Mouse (Mus musculus) neural tube, embryonic 15.5 days (tissue): ENCODE measurements around the gene Bace1. TPM values are rescaled to one million over a fixed set of nuclear protein-coding genes. Genes with fewer than 3 reads are reported as not detected.
A peak's percentile ranks its signal among the peaks of the same experiment; 100 is the strongest.
"Not testable (repeated sequence)": the region's sequence is repeated elsewhere in the genome, so short reads cannot be mapped to it uniquely, and the experiment has no call there.

ENCODE experiments used
- ATAC-seq: fragments of 200-750 bp; cut with Nextera tagmentation; 2 replicates; pipeline ENCODE4 v1.8.0; 2017; ENCODE audit warnings: mild to moderate bottlenecking, moderate TSS enrichment, moderate library complexity; ENCODE audit not compliant: low FRiP score
- H3K27ac ChIP-seq: fragments of 300-500 bp; sonication (generic); replicated peaks from 2 replicates; pipeline ENCODE4 v1.5.1; 2015; ENCODE audit warnings: mild to moderate bottlenecking, inconsistent platforms
- H3K27me3 ChIP-seq: fragments of 300-500 bp; sonication (generic); replicated peaks from 2 replicates; pipeline ENCODE4 v1.6.1; 2015; ENCODE audit warnings: inconsistent platforms
- H3K36me3 ChIP-seq: fragments of 300-500 bp; sonication (generic); 2 replicates; pipeline ENCODE4 v1.6.1; 2015; ENCODE audit warnings: inconsistent platforms
- H3K4me1 ChIP-seq: fragments of 300-500 bp; sonication (generic); 2 replicates; pipeline ENCODE4 v1.6.1; 2015; ENCODE audit warnings: inconsistent platforms
- H3K4me2 ChIP-seq: fragments of 300-500 bp; sonication (generic); 2 replicates; pipeline ENCODE4 v1.6.1; 2015; ENCODE audit warnings: inconsistent platforms, mild to moderate bottlenecking, moderate library complexity
- H3K4me3 ChIP-seq: fragments of 300-500 bp; sonication (generic); replicated peaks from 2 replicates; pipeline ENCODE4 v1.5.1; 2015; ENCODE audit warnings: mild to moderate bottlenecking, inconsistent platforms
- H3K9ac ChIP-seq: fragments of 300-500 bp; sonication (generic); replicated peaks from 2 replicates; pipeline ENCODE4 v1.6.1; 2015; ENCODE audit warnings: mild to moderate bottlenecking, inconsistent platforms
- H3K9me3 ChIP-seq: fragments of 300-500 bp; sonication (generic); replicated peaks from 2 replicates; pipeline ENCODE4 v1.6.1; 2016; ENCODE audit warnings: inconsistent platforms
- WGBS: fragments of 180-500 bp; shearing (Covaris S2); methylation state at CpG from one replicate; pipeline ENCODE4 v1.1.7; 2015; ENCODE audit warnings: mixed read lengths; 5-methylcytosine and 5-hydroxymethylcytosine counted together
- polyA plus RNA-seq: library from polyadenylated mRNA; unstranded; fragments of >200 nt; fragmentation: Nextera tagmentation; extraction: Ambion mirVana; gene quantifications from 2 replicates; pipeline ENCODE4 v1.2.1, GENCODE M21; 2015

Gene Bace1
- polyA plus RNA-seq, 1 experiment from 2014 or later, result 49.3 TPM

- Histone ChIP-seq H3K27ac (peak overlapping the region; percentile 82), H3K27me3 (no peaks in the 10 kb centered on the region), H3K9ac (peak overlapping the region; percentile 97), H3K4me3 (peak overlapping the region; percentile 93), H3K9me3 (no peaks in the 10 kb centered on the region), H3K36me3 (0 out of 2 replicates have a peak, but pooled peaks cover 2% of the 10 kb centered on the region), H3K4me2 (peak overlapping the region; percentile 96), H3K4me1 (peaks cover 45% of the 10 kb centered on the region)
- peak; percentile 39; the same call in 1 of the 2 replicates for ATAC-seq
- 16% methylated on average over 16 of the region's 17 CpGs for WGBS
Observed at GRCm38 (mm10) chr9:45839139-45839981, 980 bp downstream of the Bace1 start.

DNA sequence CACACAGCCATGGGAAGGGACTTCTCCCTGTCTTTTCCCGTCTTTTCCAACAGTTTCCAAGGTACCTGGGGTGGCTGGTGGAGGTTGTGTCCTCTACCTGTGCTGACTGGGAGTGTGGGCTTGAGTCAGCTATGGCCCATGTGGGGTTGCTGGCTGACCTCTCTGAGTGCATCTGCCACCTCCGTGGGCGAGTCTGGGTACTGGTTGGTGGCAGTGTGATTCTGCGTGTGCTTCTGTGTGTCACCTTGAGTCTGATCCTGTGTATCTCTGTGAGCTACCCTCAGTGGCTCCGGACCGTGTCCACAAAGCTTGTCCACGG lies 1.6 kb downstream of the Bace1 start:
- ATAC-seq, result no peak

DNA sequence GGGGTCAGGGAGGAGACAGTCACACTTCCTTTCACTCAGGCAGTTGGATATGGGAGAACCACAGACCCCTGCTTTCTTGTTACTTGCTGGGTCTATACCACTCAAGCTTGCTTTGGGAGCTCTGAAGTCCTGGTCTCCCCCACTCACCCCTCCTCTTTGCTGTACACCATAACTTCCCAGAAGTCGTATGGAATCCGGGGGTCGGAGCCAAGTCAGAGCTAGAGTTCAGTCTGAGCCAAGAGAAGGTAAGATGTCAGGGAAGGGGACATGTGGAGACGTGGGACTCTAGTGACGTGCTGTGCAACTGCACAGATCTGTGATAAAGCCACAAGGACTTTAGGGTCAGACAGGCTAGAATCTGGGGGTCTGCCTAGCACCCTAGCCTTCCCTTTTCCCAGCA lies 2.0 kb downstream of the Bace1 start:
- H3K27ac ChIP-seq, result no peak overlapping the region
- WGBS, result 71% methylated on average over 5 of the region's 5 CpGs
- no peaks in the 10 kb centered on the region for H3K9me3 ChIP-seq
- H3K9ac ChIP-seq, result peak overlapping the region; percentile 97; the same call in 1 of the 2 replicates
- H3K27me3 ChIP-seq, result no peaks in the 10 kb centered on the region
- H3K4me2 ChIP-seq, result peak overlapping the region; percentile 96
- no peak for ATAC-seq
- peak overlapping the region; percentile 93 for H3K4me3 ChIP-seq
- 0 out of 2 replicates have a peak, but pooled peaks cover 2% of the 10 kb centered on the region for H3K36me3 ChIP-seq
- H3K4me1 ChIP-seq, result peaks cover 45% of the 10 kb centered on the region

More for the DNA sequence above, 1.6 kb downstream of the Bace1 start:
- WGBS, result 77% methylated on average over 7 of the region's 7 CpGs
- Histone ChIP-seq H3K27me3 (no peaks in the 10 kb centered on the region), H3K9ac (peak overlapping the region; percentile 97), H3K9me3 (no peaks in the 10 kb centered on the region), H3K4me3 (peak overlapping the region; percentile 93), H3K27ac (no peak overlapping the region), H3K36me3 (0 out of 2 replicates have a peak, but pooled peaks cover 2% of the 10 kb centered on the region), H3K4me2 (peak overlapping the region; percentile 96), H3K4me1 (peaks cover 45% of the 10 kb centered on the region)

GRCm38 (mm10) chr9:45841458-45841857 lies 3.1 kb downstream of the Bace1 start:
- Histone ChIP-seq H3K27ac (no peak overlapping the region), H3K27me3 (no peaks in the 10 kb centered on the region), H3K9me3 (no peaks in the 10 kb centered on the region), H3K36me3 (0 out of 2 replicates have a peak, but pooled peaks cover 2% of the 10 kb centered on the region), H3K9ac (no peak overlapping the region), H3K4me1 (peaks cover 45% of the 10 kb centered on the region), H3K4me2 (peak overlapping the region; percentile 96), H3K4me3 (no peak overlapping the region)
- ATAC-seq, result no peak
- 78% methylated on average over 6 of the region's 6 CpGs for WGBS

DNA sequence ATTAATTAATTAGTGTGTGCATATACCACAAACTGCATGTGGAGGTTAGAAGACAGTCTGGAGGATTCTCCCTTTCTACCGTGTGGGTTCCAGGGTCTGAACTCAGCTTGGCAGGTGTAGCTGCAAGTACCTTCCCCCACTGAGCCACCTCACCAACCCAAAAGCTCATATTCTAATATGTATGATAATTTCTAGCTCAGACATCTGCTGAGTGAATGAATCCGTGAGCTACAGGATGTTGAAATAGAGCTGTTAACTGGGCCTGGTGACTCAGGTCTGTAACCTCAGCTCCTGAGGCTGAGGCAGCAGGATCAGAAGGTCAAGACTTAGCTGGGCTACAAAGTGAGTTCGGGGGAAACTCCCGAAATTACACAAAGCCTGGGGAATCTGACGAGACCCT lies 4.6 kb downstream of the Bace1 start:
- Histone ChIP-seq H3K27me3 (no peaks in the 10 kb centered on the region), H3K4me1 (peaks cover 43% of the 10 kb centered on the region), H3K9ac (no peak overlapping the region), H3K4me2 (no peak overlapping the region), H3K27ac (no peak overlapping the region), H3K36me3 (0 out of 2 replicates have a peak, but pooled peaks cover 2% of the 10 kb centered on the region), H3K4me3 (no peak overlapping the region), H3K9me3 (no peaks in the 10 kb centered on the region)
- 83% methylated on average over 5 of the region's 5 CpGs for WGBS
- ATAC-seq, result no peak

GRCm38 (mm10) chr9:45843780-45844179 lies 5.4 kb downstream of the Bace1 start:
- H3K36me3 ChIP-seq, result 0 out of 2 replicates have a peak, but pooled peaks cover 2% of the 10 kb centered on the region
- no peak for ATAC-seq

GRCm38 (mm10) chr9:45845541-45845940 lies 7.2 kb downstream of the Bace1 start:
- Histone ChIP-seq H3K9me3 (no peaks in the 10 kb centered on the region), H3K4me3 (no peak overlapping the region), H3K27ac (no peak overlapping the region), H3K27me3 (no peaks in the 10 kb centered on the region), H3K36me3 (0 out of 2 replicates have a peak, but pooled peaks cover 2% of the 10 kb centered on the region), H3K9ac (no peak overlapping the region), H3K4me2 (no peak overlapping the region), H3K4me1 (peaks cover 50% of the 10 kb centered on the region)
- 79% methylated on average over 3 of the region's 3 CpGs for whole genome bisulfite sequencing
- no peak for ATAC-seq

More at GRCm38 (mm10) chr9:45843780-45844179, 5.4 kb downstream of the Bace1 start:
- H3K4me2 ChIP-seq, result no peak overlapping the region
- H3K27me3 ChIP-seq, result no peaks in the 10 kb centered on the region
- no peak overlapping the region for H3K27ac ChIP-seq
- no peaks in the 10 kb centered on the region for H3K9me3 ChIP-seq
- peaks cover 46% of the 10 kb centered on the region for H3K4me1 ChIP-seq
- H3K9ac ChIP-seq, result no peak overlapping the region
- no peak overlapping the region for H3K4me3 ChIP-seq
- WGBS, result 96% methylated on average over 1 of the region's 1 CpGs

DNA sequence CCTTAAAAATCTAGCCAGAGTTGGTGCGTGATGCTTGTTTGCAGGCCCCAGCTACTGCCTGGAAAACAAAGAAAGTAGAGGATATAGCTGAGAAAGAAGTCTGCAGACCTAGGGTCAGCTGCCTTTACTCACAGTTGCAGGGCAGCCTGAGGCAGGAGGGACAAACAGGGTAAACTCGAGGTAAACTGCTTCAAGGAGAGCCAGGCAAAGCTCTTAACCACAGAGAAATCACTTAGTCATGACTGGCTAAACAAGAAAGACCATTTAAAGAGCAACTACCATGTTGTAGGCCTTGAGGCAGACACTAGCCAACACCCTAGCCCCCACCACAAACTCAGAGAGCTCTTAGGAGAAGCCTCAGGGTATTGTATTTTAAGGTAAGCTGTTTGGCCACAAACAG lies 7.8 kb downstream of the Bace1 start:
- H3K27me3 ChIP-seq, H3K9me3 ChIP-seq, H3K27ac ChIP-seq, H3K4me3 ChIP-seq, ATAC-seq, H3K4me2 ChIP-seq, H3K9ac ChIP-seq, H3K36me3 ChIP-seq: not testable (repeated sequence)
- peaks cover 50% of the 10 kb centered on the region for H3K4me1 ChIP-seq
- WGBS, result 82% methylated on average over 2 of the region's 2 CpGs

- no peak overlapping the region for H3K27ac ChIP-seq
- H3K9me3 ChIP-seq, result no peaks in the 10 kb centered on the region
- ATAC-seq, result no peak
- peaks cover 2% of the 10 kb centered on the region; the same call in 1 of the 2 replicates for H3K36me3 ChIP-seq
- WGBS, result 74% methylated on average over 5 of the region's 5 CpGs
- peaks cover 44% of the 10 kb centered on the region for H3K4me1 ChIP-seq
- no peak overlapping the region for H3K9ac ChIP-seq
- no peaks in the 10 kb centered on the region for H3K27me3 ChIP-seq
- H3K4me3 ChIP-seq, result no peak overlapping the region
- no peak overlapping the region for H3K4me2 ChIP-seq
Observed at GRCm38 (mm10) chr9:45846891-45847460, 8.6 kb downstream of the Bace1 start.

- no peak overlapping the region for H3K4me2 ChIP-seq
- peaks cover 30% of the 10 kb centered on the region for H3K4me1 ChIP-seq
- no peak overlapping the region for H3K9ac ChIP-seq
- peak; percentile 35; the same call in 1 of the 2 replicates for ATAC-seq
- peak overlapping the region; percentile 74 for H3K27ac ChIP-seq
- H3K9me3 ChIP-seq, result no peaks in the 10 kb centered on the region
- WGBS, result 71% methylated on average over 9 of the region's 9 CpGs
- H3K4me3 ChIP-seq, result no peak overlapping the region
- H3K27me3 ChIP-seq, result no peaks in the 10 kb centered on the region
- H3K36me3 ChIP-seq, result peaks cover 8% of the 10 kb centered on the region
Observed at GRCm38 (mm10) chr9:45849528-45850408, 11.4 kb downstream of the Bace1 start.

DNA sequence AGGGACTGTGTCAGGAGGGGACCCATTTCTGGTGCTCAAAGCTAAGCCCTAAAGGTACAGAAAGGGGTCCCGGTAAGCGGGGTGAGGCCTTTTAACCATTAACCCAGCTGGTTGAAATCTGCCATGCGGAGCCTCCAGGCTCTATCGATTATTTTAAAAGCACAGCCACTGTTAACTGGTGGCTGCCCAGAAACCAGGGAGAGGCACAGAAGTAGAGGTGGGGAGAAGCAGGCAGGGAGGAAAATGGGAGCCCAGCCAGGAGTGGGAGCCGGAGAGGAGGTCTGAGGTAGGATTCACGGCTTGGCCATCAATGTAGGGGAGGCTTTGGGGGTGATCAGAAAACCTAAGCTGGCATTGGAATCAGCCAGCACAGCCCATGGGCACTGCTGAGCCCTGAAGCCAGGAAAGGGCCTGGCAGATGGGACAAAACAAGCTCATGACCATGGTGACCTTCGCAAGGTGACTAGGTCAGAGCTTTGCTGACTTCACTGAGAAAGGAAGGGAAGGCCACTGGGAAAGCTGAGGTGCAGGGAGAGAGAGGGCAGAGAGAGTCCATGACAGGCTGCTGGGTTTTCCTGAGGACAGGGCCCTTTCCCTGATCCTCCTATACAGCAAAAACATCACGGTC lies 12.3 kb downstream of the Bace1 start:
- no peak for ATAC-seq
- 76% methylated on average over 8 of the region's 8 CpGs for WGBS
- Histone ChIP-seq H3K4me1 (peaks cover 30% of the 10 kb centered on the region), H3K9me3 (no peaks in the 10 kb centered on the region), H3K4me3 (no peak overlapping the region), H3K4me2 (no peak overlapping the region), H3K36me3 (peaks cover 16% of the 10 kb centered on the region), H3K27me3 (no peaks in the 10 kb centered on the region), H3K27ac (peak overlapping the region; percentile 74), H3K9ac (no peak overlapping the region)
